Mouse (Mus musculus): ENCODE measurements at regions not wholly inside any gene's neighbourhood (a gene's known extent, or its start where the extent isn't known, plus 50 kb on each side); places are given as distances from the start of the nearest gene placed in this dataset.

DNA sequence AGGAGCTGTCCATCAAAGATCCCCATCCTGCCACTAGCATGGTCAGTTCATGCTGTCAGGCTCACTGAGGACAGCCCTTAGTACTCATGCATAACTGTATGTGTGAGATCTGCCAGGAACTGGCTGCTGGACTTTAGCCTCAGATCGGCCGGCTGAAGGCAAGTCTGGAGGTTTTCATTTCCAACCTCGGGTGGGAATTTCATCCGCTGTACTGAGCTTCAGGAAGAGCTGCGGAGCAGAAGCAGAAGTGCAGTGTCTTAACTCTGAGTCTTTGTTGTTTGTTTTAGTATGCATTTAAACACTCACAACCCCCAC is 99.6 kb upstream of the Ccnd2 start:
- intact Hi-C loops (cut with DNase I), result no loop called here
- DNase-seq, result no peak

DNA sequence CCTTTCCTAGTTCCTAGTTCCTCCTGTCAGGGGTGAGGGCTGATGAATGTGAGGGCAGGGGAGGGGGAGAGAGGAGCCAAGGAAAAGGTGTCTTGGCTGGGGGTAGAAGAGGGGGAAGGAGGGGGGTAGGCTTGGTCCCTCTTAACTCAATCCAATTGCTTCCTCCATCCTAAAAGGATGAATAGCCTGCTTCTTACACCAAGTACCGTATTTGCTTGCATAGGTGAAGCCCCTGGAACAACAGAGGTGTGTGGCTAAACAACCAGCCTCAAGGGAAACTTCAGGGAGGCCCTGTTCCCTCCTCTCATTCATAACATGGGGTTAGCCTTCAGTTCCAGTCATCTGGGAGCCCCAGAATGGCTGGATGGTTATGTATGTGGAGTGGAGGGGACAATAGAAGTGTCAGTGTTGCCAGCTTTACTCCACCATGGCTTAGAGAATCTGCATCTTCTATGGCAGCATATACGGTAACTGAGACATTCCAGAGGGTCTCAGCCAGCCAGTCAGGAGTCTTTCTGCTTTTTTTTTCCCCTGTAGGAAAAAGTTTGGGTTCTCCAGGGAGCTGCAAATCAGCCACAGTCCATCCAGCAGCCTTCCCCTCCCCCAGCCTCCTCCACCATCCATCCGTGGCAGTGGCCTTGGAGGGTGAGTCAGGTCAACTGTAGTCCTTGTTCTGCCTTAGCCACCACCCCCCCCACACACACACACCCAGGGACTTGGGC is 100.2 kb upstream of the Ccnd2 start:
- intact Hi-C loops (cut with DNase I), result no loop called here
- no peak for DNase-seq

DNA sequence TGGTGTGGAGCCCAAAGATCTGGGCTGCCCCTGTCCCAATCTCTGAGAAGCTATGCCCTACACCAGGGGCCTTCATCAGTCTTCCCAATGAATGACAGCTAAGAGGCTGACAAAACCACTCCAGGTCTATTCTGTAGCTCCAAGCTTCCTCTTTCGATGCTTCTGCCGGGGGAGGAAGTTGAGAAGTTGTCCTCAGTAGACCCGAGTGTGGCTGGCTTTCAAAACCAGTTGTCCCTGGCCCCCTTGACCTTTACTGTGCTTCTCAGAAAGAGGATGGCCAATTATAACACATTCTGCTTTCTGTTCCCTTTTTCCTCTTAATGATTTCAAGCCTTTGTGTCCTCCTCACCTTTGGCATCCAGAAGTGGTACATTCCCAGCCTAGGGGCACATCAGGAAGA is 101.9 kb upstream of the Ccnd2 start:
- intact Hi-C loops (cut with DNase I), result no loop called here
- no peak for DNase-seq

DNA sequence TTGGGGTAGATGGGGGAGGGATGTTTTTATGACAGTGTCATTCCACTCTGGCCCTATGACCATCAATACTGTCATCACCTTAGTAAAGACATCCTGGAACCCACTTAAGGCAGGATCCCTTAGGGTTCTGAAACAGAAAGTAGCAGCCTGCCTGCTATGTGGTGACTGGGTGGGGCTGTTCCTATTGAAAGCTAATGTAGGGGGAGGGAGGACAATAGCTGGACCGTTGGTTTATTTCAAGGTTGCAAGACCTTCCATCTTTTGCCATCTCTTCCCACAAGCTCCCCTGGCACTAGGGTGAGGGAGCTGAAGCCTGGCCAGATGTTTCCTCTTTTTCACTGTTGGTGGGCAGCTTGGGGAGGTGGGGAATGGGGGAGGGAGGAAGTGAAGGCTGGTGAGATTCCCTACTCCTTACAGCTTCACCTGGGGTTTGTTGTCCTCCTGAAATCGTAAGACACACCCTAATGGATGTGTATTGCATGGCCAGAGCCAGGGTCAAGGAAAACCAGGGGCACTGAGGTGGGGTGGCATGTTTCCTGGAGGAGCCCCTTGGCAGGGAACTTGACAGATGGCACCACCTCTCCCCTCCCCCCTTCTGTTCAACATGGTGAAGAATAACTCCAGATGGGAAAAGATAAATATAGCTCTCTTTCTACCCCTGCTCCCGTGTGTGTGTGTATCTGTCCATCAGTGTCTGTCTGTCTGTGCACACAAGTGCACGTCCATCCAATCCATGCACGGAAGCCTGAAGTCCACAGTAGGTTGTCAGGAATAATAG is 112.1 kb upstream of the Ccnd2 start:
- intact Hi-C loops (cut with DNase I), result no loop called here

DNA sequence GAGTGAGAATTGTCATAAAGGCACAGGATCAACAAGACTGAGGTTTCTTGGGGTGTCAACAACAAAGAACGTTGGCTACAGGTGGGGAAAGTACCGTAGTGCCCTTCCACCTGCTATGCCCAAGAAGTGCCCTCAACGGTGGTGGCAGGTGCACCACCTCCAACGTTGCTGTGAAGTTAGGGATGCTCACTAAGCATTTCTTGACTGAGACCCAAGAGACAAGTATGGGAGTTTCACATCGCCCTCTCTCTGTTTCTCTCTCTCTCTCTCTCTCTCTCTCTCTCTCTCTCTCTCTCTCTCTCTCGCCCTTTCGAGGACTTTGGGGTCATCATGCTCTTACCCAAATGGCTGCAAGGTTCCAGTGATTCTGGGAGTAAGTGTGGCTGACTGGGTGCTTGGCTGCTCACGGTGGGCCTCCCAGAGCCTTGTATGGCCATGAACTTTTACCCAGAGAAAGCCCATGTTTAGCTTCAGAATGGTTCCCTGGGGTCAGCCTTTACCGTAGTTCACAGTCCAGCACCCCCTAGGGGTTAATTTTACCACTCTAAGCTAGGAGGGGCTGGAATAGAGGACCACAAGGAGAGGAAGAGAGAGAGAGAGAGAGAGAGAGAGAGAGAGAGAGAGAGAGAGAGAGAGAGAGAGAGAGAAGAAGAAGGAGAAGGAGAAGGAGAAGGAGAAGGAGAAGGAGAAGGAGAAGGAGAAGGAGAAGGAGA is 113.2 kb upstream of the Ccnd2 start:
- intact Hi-C loops (cut with DNase I), result no loop called here
- DNase-seq, result no peak

More for the DNA sequence above, 112.1 kb upstream of the Ccnd2 start:
- DNase-seq, result no peak

DNA sequence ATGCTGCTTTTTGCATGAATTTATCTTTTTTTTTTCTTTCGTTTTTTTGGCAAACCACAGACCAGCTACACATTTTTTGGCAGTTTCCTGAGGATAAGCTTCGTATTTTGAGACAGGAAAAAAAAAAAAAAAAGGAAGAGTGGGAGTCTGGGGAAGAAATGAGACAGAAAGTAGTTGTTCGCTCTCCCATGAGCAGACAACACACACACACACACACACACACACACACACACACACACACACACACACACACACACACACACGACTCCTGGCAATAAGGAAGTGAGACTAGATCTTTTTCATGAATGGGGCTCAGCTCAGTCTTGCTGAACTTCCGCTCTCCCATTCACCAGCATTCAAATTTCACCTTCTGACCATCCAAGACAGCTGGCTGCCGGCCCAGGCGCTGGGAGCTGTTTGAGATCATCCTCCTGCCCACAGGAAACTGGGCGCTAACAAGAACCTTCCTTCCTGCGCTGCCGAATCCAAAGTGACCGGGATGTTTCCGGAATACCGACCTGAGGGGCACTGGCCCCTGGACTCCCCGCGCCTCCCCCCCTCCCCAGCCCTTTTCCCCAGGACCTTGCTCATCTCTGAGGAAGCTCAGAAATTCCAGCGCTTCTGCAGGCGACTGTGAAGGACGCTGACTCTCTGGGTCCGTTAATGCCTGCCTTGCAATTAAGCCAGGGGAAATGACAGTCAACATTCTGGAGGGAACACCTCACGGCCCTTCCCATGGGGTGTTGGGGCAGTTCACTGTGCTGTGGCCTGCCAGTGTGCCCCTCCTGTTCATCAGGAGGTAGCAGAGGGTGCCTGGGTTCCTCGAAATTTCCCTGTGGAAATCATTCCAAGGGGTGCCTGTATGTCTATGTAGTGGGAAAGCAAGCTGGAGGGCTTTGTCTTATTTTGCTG is 114.2 kb upstream of the Ccnd2 start:
- peak; percentile 76 to 83 for DNase-seq
- intact Hi-C loops (cut with DNase I), result loop anchor here (2.0 kb wide), 1 partner anchor 119 kb away; no protein-coding TSS in a partner anchor

DNA sequence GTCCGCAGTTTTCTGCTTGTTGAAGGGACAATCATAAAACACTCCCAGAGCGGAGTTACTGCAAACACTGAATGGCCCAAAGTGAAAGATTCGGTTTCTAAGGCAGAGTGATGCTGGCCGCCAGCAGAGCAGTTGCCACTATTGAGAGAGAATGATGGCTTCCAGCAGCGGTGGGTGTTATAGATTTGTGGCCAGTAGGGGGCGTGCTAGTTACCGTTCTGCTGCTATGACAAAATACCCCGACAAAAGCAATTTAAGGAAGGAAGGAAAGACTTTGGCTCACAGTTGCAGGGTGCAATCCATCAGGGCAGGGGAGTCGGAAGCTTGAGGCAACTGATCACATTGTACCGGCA is 114.8 kb upstream of the Ccnd2 start:
- peak in 1 of 2 experiments; percentile 10 for DNase-seq
- intact Hi-C loops (cut with DNase I), result loop anchor here (2.0 kb wide), 1 partner anchor 120 kb away; no protein-coding TSS in a partner anchor

DNA sequence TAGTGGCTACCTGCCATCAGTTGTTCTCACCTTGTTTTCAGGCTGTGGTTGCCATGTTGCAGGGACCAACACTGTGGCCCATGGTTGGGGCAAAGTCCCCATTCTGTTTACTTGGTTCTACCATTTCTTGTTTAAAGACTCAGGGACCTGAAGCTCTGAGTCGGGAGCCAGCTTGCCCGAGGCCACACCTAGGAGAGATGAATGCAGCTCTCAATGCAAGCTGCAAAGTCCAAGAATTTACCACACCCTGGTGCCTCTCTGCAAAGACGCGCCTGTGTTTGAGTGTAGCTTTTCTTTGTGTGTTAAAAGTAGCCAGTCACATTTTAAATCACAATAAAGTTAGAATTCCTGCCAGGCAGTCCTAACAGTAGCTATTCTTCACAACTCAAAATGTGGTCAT is 117.0 kb upstream of the Ccnd2 start:
- DNase-seq, result no peak
- intact Hi-C loops (cut with DNase I), result no loop called here

DNA sequence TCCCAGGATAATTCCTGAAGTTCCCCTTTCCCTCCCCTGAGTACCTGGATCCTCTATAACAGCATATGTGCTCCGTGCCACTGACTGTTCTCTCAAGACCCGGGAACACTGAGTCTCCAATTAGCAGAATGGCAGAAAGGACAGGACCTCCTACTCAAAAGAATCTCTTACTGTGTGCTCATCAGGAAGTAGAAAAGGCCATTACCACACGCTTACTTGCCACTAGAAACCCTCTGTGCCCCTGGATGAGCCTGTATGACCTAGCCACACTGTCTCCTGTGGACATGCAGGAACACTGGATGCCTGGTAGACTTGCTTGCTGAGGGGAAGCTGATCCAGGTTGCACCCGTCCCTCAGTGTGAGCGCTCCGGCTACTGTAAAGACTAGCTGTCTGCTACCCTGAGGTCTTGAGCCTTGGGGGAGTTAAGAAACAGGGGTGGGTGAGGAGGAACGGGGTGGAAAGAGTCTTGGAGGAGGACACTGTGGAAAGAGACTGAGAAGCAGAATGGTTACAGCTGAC is 117.6 kb upstream of the Ccnd2 start:
- DNase-seq, result no peak
- intact Hi-C loops (cut with DNase I), result loop anchor here (5.0 kb wide), 1 partner anchor 88 kb away; no protein-coding TSS in a partner anchor

DNA sequence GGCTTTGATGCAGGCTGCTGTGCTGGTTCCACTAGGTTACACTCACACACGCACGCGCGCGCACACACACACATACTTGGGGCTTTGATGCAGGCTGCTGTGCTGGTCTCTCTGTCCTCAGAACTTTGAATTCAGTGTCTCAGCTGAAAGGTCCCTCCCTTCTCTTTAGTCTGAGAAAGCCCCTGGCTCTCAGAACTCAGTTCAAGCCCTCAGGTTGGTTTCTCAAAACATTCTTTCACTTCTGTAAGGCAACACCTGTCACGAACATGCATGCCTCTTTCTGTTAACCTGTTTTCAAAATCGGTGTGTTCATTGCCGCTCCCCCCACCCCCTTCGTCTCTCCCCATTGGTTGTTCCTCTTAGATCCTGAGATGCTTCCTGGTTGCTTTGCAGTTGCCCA is 118.8 kb upstream of the Ccnd2 start:
- intact Hi-C loops (cut with DNase I), result loop anchor here (5.0 kb wide), 1 partner anchor 87 kb away; no protein-coding TSS in a partner anchor
- no peak for DNase-seq

DNA sequence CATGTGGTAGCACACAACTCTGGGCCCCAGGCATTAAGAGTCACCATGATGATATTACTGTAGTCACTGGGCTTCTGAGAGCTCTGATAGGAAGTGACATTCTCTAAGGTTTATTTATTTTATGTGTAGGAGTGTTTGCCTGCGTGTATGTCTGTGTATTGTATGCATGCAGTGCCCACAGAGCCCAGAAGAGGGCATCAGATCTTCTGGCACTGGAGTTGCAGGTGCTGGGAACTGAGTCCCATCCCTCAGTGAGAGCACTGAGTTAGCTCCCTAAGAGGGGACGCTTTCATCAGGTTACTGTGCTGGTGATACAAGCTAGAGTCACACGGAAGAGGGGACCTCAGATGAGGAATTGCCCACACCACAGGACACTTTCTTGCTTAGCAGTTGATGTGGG is 119.4 kb upstream of the Ccnd2 start:
- intact Hi-C loops (cut with DNase I), result loop anchor here (5.0 kb wide), 1 partner anchor 86 kb away; no protein-coding TSS in a partner anchor
- DNase-seq, result no peak

DNA sequence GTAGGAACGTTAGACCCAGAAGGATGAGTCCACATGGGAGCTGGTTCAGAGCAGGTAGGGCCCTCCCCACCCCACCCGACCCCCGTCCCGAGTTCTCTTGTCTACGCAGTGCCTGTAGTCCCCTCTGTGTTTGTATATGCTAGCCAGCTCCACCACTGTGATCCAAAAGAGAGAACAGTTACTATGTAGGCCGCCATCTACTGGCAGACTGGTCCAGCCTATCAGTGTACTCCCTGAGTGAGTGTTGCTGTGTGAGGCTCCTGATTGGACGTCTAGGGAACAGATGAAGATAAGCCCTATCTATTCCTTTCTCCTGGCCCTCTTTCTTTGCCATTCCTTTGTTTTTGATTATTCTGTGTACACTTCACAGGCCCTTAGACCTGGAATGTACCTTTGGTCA is 120.6 kb upstream of the Ccnd2 start:
- DNase-seq, result peak in 1 of 2 experiments; percentile 21
- intact Hi-C loops (cut with DNase I), result loop anchor here (5.0 kb wide), 1 partner anchor 85 kb away; no protein-coding TSS in a partner anchor

DNA sequence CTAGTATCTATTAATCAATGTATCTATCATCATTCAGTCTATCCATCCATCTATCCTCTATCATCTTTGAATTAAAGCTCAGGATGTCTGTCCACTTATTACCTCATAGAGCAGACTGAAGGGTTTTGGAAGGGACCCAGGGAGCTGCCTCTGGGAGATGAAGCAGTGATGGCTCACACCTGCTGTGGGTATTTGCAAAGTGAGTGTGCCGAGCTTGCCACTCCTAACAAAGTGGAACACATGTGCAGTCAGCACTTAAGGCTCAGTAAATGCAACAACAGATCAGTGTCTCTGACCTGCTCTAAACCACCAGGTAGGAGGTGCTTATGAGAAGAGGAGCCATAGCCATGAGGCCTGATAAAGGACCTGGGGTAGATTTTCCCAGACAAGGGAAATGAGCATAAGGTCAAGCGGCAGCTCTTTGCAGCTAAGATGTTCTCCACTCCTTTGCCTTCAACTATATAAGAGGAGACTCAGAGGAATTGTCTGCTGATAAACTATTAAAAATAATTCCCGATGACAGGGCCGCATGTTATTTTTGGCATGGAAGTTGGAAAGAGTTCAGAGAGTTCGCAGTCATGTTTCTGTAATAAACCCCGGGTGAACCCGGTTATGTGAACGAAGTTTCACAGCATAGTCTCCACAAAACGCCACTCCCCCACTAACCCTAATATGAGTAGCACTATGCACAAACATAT is 122.9 kb upstream of the Ccnd2 start:
- DNase-seq, result peak; percentile 14 to 41
- intact Hi-C loops (cut with DNase I), result loop anchor here (5.0 kb wide), 1 partner anchor 82 kb away; no protein-coding TSS in a partner anchor

DNA sequence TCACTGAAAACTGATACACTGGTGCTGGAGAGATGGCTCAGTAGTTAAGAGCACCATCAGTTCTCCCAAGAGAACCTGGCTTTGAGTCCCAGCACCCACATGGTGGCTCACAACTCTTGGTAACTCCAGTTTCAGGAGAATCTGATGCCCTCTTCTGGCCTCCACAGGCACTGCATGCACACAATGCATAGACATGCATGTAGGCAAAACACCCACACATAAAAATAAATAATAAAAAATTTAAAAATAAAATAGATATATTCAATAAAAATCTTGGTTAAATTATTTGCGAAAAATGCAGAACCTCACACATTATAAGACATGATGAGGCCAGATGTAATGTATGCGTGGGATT is 123.4 kb upstream of the Ccnd2 start:
- DNase-seq, result peak in 1 of 2 experiments; percentile 33
- intact Hi-C loops (cut with DNase I), result no loop called here

DNA sequence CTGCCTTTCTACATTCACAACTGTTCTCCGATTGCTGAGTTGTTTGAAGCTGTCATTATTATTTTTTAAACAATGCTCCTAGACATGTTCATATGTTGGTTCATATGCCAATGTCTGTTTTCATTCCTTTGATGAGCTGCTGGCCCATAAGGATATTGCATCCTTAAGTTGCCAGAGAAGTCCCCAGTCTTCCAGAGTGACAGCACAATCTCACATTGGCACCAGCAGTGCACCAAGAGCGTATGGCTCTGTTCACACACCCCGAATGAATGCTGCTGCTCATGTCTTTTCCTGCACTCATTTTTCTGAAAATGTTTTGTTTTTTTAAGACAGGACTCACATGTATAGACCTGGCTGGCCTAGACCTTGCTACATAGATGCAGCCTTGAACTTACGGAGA is 124.4 kb upstream of the Ccnd2 start:
- intact Hi-C loops (cut with DNase I), result no loop called here

DNA sequence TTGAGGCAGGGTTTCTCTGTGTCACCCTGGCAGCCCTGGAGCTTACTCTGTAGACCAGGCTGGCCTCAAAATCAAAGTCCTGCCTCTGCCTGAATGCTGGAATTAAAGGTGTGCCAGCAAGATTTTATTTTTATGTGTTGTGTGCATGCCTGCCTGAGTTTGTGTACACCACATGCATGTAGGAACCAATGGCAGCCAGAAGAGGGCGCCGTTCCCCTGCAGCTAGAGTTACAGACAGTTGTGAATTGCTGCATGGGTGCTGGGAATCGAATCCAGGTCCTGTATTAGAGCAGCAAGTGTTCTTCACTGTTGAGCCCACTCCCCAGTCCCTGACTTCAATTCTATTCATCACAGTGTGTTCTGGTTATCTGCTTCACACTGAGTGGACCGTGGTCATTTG is 126.4 kb upstream of the Ccnd2 start:
- DNase-seq, result no peak
- intact Hi-C loops (cut with DNase I), result no loop called here

More for the DNA sequence above, 124.4 kb upstream of the Ccnd2 start:
- no peak for DNase-seq

DNA sequence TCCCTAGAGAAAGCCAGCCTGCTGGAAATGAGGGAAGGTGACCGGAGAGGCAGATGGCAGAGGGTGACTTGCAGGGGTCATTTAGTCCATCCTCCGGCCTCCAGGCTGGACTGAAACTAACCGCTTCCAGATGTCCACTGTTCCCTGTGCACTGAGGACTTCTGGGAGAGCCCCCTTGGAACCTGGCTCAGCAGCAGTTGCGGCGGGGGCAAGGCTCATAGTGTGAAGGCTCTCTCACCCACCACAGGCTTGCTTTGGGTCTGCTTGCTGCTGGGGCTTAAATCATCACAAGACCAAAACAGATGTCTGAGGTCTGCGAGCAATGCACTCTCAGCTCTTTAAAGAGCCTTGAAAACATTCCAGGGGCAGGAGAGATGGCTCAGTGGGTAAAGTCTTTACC is 132.2 kb upstream of the Ccnd2 start:
- DNase-seq, result no peak
- intact Hi-C loops (cut with DNase I), result no loop called here

DNA sequence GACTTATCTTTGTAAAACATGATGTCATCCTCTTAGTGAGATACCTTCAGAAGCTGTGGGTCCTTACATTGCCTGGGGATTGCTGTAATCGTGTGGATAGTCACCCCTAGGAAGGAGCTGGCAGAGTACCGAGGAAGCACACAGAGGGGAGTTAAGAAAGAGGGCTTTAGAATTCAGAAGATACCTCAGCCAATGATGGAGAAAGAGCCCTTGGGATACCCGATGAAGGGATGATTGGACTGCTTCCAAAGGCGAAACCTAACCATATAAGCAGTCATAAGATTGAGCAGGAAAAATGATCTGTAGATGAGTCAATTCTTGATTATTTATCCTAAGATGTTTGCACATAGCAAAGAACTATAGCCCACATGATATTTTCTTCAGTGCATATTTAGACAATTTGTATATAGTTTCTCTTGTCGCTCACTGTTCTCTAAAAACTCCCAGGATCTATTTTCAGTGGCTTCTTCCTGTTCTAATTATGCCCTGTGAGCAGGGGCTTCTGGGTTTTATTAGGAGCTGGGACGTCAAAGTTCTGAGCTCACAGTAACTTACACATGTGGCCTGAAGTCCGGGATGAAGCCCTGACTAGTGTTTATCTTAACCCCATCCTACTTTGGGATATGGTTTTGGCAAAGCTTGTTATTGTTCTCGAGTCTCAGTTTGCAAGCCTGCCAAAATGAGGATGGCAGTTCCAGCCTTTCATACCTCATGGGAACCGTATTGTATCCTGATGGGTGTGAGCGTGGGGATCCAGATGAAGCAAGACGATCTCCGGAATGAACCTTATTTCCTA is 134.9 kb upstream of the Ccnd2 start:
- intact Hi-C loops (cut with DNase I), result no loop called here
- DNase-seq, result no peak

DNA sequence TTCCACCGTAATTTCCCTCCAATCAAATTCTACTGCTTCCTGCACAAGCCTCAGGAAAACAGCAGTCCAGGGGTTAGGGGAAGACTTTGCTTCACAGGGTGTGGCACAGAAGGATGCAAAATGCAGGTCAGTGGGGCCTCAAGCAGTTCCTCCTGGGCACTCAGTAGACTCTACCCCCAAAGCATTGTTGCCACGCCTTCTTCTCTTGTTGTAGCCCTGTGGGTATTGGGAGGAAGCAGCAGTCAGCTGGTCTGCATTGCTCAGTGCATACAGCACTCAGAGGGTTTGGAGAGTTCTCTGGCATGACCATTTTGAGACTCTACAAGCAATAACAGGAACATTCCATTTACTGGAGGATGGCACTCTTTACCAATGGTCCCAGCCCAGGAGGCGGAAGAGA is 137.0 kb upstream of the Ccnd2 start:
- intact Hi-C loops (cut with DNase I), result no loop called here
- no peak for DNase-seq

Measured in heart, postnatal 14 days (tissue).